Mouse (Mus musculus) olfactory bulb, adult 2 months (tissue): ENCODE measurements at regions not wholly inside any gene's neighbourhood (a gene's known extent, or its start where the extent isn't known, plus 50 kb on each side); places are given as distances from the start of the nearest gene placed in this dataset.

Source experiments
- H3K27ac ChIP-seq: fragments of 200-500 bp; 2 replicates; pipeline ENCODE4 v1.5.1; 2012; ENCODE audit warnings: low read depth, low read length; ENCODE audit not compliant: insufficient read depth
- H3K4me1 ChIP-seq: fragments of 200-500 bp; 2 replicates; pipeline ENCODE4 v1.6.1; 2012; ENCODE audit warnings: low read length; ENCODE audit not compliant: control insufficient read depth, insufficient read depth
- H3K4me3 ChIP-seq: fragments of 200-500 bp; 2 replicates; pipeline ENCODE4 v1.5.1; 2012; ENCODE audit warnings: mild to moderate bottlenecking, low read depth, low read length, moderate library complexity; ENCODE audit not compliant: insufficient read depth
- CTCF ChIP-seq: fragments of 200-500 bp; IDR thresholded peaks from 2 replicates; pipeline ENCODE4 v1.5.1; 2012; ENCODE audit warnings: low read depth, mild to moderate bottlenecking, low read length, moderate library complexity; ENCODE audit not compliant: insufficient read depth
- POLR2A ChIP-seq: fragments of 200-500 bp; IDR thresholded peaks from 2 replicates; pipeline ENCODE4 v1.6.1; 2012; ENCODE audit warnings: mild to moderate bottlenecking, low read depth, low read length, moderate library complexity; ENCODE audit not compliant: insufficient read depth
- WGBS: fragments of 180-500 bp; shearing (Covaris S2); methylation state at CpG from one replicate; pipeline ENCODE4 v1.1.7; 2018; 5-methylcytosine and 5-hydroxymethylcytosine counted together

GRCm38 (mm10) chr8:35211506-35212452 lies 553.8 kb upstream of the Gm19410 start:
- no peaks in the 10 kb centered on the region for H3K4me1 ChIP-seq
- no peak overlapping the region for H3K4me3 ChIP-seq
- TF ChIP-seq POLR2A (no peak), CTCF (no peak)
- 80% methylated on average over 10 of the region's 10 CpGs for WGBS
- H3K27ac ChIP-seq, result no peak overlapping the region

DNA sequence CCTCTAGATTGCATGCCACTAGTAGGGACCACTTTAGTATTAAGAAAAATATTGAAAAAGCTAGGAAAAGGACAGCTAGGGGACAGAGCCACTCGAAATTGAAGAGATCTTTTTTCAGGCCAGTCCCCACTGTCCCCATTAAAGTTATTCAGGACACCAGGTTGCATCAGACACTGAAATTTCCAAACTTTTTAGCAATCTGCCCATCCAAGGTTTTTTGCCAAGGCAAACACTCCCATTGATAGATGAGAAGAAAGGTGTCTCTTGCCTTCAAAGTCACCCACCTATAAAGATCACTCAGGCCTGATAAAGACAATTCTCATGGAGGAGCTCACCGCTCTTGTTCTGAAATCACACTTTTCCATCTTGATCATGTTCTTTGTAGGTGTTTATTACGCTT lies 552.1 kb upstream of the Gm19410 start:
- no peak for TF ChIP-seq POLR2A
- no peak for TF ChIP-seq CTCF
- Histone ChIP-seq H3K4me1 (no peaks in the 10 kb centered on the region), H3K4me3 (no peak overlapping the region), H3K27ac (no peak overlapping the region)
- 86% methylated on average over 3 of the region's 3 CpGs for WGBS

- TF ChIP-seq CTCF, result no peak
- no peak for TF ChIP-seq POLR2A
- H3K4me3 ChIP-seq, result no peak overlapping the region
- 77% methylated on average over 11 of the region's 11 CpGs for WGBS
- no peak overlapping the region for H3K27ac ChIP-seq
- no peaks in the 10 kb centered on the region for H3K4me1 ChIP-seq
These were observed 548.0 kb upstream of the Gm19410 start for GRCm38 (mm10) chr8:35217604-35218003.

- 83% methylated on average over 4 of the region's 4 CpGs for WGBS
- H3K4me3 ChIP-seq, result no peak overlapping the region
- TF ChIP-seq CTCF, result no peak
- TF ChIP-seq POLR2A, result no peak
- no peak overlapping the region for H3K27ac ChIP-seq
- no peaks in the 10 kb centered on the region for H3K4me1 ChIP-seq
These were observed 547.3 kb upstream of the Gm19410 start for GRCm38 (mm10) chr8:35218327-35218726.

- Histone ChIP-seq H3K4me3 (no peak overlapping the region), H3K4me1 (no peaks in the 10 kb centered on the region), H3K27ac (no peak overlapping the region)
- 85% methylated on average over 18 of the region's 18 CpGs for WGBS
- TF ChIP-seq CTCF, result no peak
- TF ChIP-seq POLR2A, result no peak
These were observed 541.3 kb upstream of the Gm19410 start for GRCm38 (mm10) chr8:35224053-35224924.

DNA sequence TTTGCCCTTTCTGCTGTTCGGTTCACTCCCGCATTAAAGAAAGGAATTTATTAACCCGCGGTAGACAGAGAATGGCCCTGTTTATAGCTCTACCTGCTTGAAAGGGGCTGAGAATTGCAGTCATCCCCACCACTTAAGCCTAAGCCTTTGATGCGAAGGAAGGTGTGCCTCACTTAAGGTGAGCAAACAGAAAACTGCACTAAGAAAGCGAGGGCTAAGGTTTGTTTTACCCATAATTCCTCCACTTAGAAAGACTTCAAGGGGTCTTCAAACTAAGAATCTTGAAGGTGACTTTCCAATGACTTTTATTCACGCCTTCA lies 540.7 kb upstream of the Gm19410 start:
- 89% methylated on average over 7 of the region's 7 CpGs for WGBS
- no peak for TF ChIP-seq CTCF
- TF ChIP-seq POLR2A, result no peak
- no peak overlapping the region for H3K27ac ChIP-seq
- H3K4me3 ChIP-seq, result no peak overlapping the region
- no peaks in the 10 kb centered on the region for H3K4me1 ChIP-seq

GRCm38 (mm10) chr8:35227079-35227478 lies 538.5 kb upstream of the Gm19410 start:
- Histone ChIP-seq H3K4me3 (no peak overlapping the region), H3K4me1 (no peaks in the 10 kb centered on the region), H3K27ac (no peak overlapping the region)
- TF ChIP-seq POLR2A, result no peak
- no peak for TF ChIP-seq CTCF
- WGBS, result 85% methylated on average over 7 of the region's 7 CpGs

DNA sequence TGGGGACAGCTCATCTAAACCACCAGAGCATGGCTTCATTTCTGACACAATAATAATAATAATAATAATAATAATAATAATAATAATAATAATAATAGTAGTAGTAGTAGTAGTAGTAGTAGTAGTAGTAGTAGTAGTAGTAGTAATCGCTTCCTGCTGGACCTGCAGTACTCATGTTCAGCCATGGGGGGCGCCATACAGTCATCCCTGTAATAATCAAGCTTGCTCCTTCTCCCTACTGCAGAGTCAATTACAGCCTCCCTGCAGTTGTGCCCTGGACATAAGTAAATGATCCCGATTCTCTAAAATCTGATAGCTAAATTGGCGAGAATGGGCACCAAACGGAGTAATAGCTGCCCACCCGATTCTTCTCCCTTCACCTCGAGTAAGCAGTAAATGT lies 537.1 kb upstream of the Gm19410 start:
- 81% methylated on average over 7 of the region's 7 CpGs for WGBS

More for the DNA sequence above, 537.1 kb upstream of the Gm19410 start:
- no peak overlapping the region for H3K27ac ChIP-seq
- H3K4me1 ChIP-seq, result peaks cover 6% of the 10 kb centered on the region
- TF ChIP-seq POLR2A (no peak), CTCF (no peak)
- no peak overlapping the region for H3K4me3 ChIP-seq
